Mouse (Mus musculus) common myeloid progenitor, adult 5-6 weeks (primary cell): ENCODE results near the gene Rpl19. TPM values are rescaled to one million over a fixed set of nuclear protein-coding genes. Genes with fewer than 3 reads are reported as not detected.

Experiments
- ATAC-seq: replicated peaks from 2 replicates; pipeline ENCODE4 v1.8.0; 2016; ENCODE audit warnings: low read depth, mild to moderate bottlenecking, moderate TSS enrichment, inconsistent platforms; ENCODE audit not compliant: poor library complexity, severe bottlenecking
- total RNA-seq: library from RNA; stranded (forward); fragments of 200-1000, 187-1606 nt; gene quantifications from 2 replicates; pipeline ENCODE4 v1.2.3, GENCODE M21; 2017

Rpl19 gene
- total RNA-seq, 1 experiment from 2014 or later, result 1,577 TPM

- peak; percentile 35; the same call in 1 of the 2 replicates for ATAC-seq
Measured at GRCm38 (mm10) chr11:98049672-98050519, 23.4 kb downstream of the Rpl19 start.

GRCm38 (mm10) chr11:98050520-98050815 lies 24.0 kb downstream of the Rpl19 start:
- ATAC-seq, result no peak

- ATAC-seq, result no peak
Measured at GRCm38 (mm10) chr11:98050940-98051339, 24.4 kb downstream of the Rpl19 start.

- peak; percentile 41; the same call in 1 of the 2 replicates for ATAC-seq
Measured at GRCm38 (mm10) chr11:98051611-98052128, 25.2 kb downstream of the Rpl19 start.

- no peak for ATAC-seq
Measured at GRCm38 (mm10) chr11:98052129-98052988, 25.8 kb downstream of the Rpl19 start.

GRCm38 (mm10) chr11:98052989-98053834 lies 26.7 kb downstream of the Rpl19 start, which contains the start of gene Stac2:
TSS of gene Stac2 (minus strand) at chr11:98053462.
- ATAC-seq, result 0 out of 2 replicates have a peak, but pooled peaks have one; percentile 37

GRCm38 (mm10) chr11:98057466-98057865 lies 31.0 kb downstream of the Rpl19 start:
- 0 out of 2 replicates have a peak, but pooled peaks have one; percentile 11 for ATAC-seq

GRCm38 (mm10) chr11:98057998-98058397 lies 31.5 kb downstream of the Rpl19 start:
- peak; percentile 56; the same call in 1 of the 2 replicates for ATAC-seq

GRCm38 (mm10) chr11:98059662-98060061 lies 33.2 kb downstream of the Rpl19 start:
- ATAC-seq, result no peak

- ATAC-seq, result no peak
Measured at GRCm38 (mm10) chr11:98060104-98060692, 33.7 kb downstream of the Rpl19 start.

- no peak for ATAC-seq
Measured at GRCm38 (mm10) chr11:98061441-98061840, 34.9 kb downstream of the Rpl19 start.

- ATAC-seq, result no peak
Measured at GRCm38 (mm10) chr11:98061904-98062562, 35.5 kb downstream of the Rpl19 start.

GRCm38 (mm10) chr11:98066201-98066600 lies 39.7 kb downstream of the Rpl19 start:
- no peak for ATAC-seq

- no peak for ATAC-seq
Measured at GRCm38 (mm10) chr11:98067255-98067654, 40.7 kb downstream of the Rpl19 start.

GRCm38 (mm10) chr11:98073442-98073841 lies 46.9 kb downstream of the Rpl19 start:
- ATAC-seq, result no peak

- ATAC-seq, result peak; percentile 90
Measured at GRCm38 (mm10) chr11:98075195-98075808, 48.8 kb downstream of the Rpl19 start.

- no peak for ATAC-seq
Measured at GRCm38 (mm10) chr11:98077086-98077485, 50.6 kb downstream of the Rpl19 start.
